Mouse (Mus musculus): Measurements from ENCODE around the gene BC025920.

Gene BC025920

GRCm38 (mm10) chr10:81605974-81606751 lies at the start of gene BC025920:
Gene BC025920 (plus strand): TSS chr10:81606270.
- peak; percentile 97 for DNase-seq

- no peak for DNase-seq
Observed at GRCm38 (mm10) chr10:81556282-81556681, 49.8 kb upstream of the BC025920 start.

- no peak for DNase-seq
Observed at GRCm38 (mm10) chr10:81557491-81557890, 48.6 kb upstream of the BC025920 start.

- peak; percentile 76 for DNase-seq
Observed at GRCm38 (mm10) chr10:81559163-81559626, 46.9 kb upstream of the BC025920 start, which contains the start of gene Aes. Gene Aes (plus strand): TSS chr10:81559488.

- DNase-seq, result peak; percentile 46
Observed at GRCm38 (mm10) chr10:81559627-81560539, 46.2 kb upstream of the BC025920 start.

- peak; percentile 60 for DNase-seq
Observed at GRCm38 (mm10) chr10:81560719-81561459, 45.2 kb upstream of the BC025920 start.

GRCm38 (mm10) chr10:81562411-81562810 lies 43.7 kb upstream of the BC025920 start:
- no peak for DNase-seq

GRCm38 (mm10) chr10:81563481-81563880 lies 42.6 kb upstream of the BC025920 start:
- DNase-seq, result no peak

GRCm38 (mm10) chr10:81564216-81564615 lies 41.9 kb upstream of the BC025920 start:
- peak; percentile 71 for DNase-seq

- peak; percentile 78 for DNase-seq
Observed at GRCm38 (mm10) chr10:81564734-81565133, 41.3 kb upstream of the BC025920 start.

GRCm38 (mm10) chr10:81565257-81566228 lies 40.5 kb upstream of the BC025920 start:
- no peak for DNase-seq

- peak; percentile 80 for DNase-seq
Observed at GRCm38 (mm10) chr10:81568381-81569191, 37.5 kb upstream of the BC025920 start.

- DNase-seq, result no peak
Observed at GRCm38 (mm10) chr10:81569507-81570237, 36.4 kb upstream of the BC025920 start.

GRCm38 (mm10) chr10:81570238-81570800 lies 35.8 kb upstream of the BC025920 start:
- DNase-seq, result peak; percentile 84

GRCm38 (mm10) chr10:81570831-81571500 lies 35.1 kb upstream of the BC025920 start:
- peak; percentile 98 for DNase-seq

- DNase-seq, result peak; percentile 99
Observed at GRCm38 (mm10) chr10:81571501-81571876, 34.6 kb upstream of the BC025920 start.

- DNase-seq, result no peak
Observed at GRCm38 (mm10) chr10:81572133-81572671, 33.9 kb upstream of the BC025920 start.

GRCm38 (mm10) chr10:81572975-81573374 lies 33.1 kb upstream of the BC025920 start:
- peak; percentile 27 for DNase-seq
